Mouse (Mus musculus) left cerebral cortex, adult 8-10 months (tissue): ENCODE data around the gene Dnm1. TPM values are rescaled to one million over a fixed set of nuclear protein-coding genes. Genes with fewer than 3 reads are reported as not detected.

ENCODE experiments used
- DNase-seq, 2 experiments: peaks; one replicate each; pipeline ENCODE4 v3.0.0; 2022; ENCODE audit warnings: low spot score in 2 of 2
- microRNA-seq, 2 experiments: library from miRNA; unstranded; fragments of <30 nt; microRNA quantifications; one replicate each; pipeline ENCODE4 v1.2.0; 2022
- total RNA-seq, 4 experiments: library from RNA; stranded (reverse); gene quantifications; 2 replicates each; pipeline ENCODE4 v1.2.4; 2022

Gene Dnm1
- total RNA-seq, 4 experiments from 2014 or later = 1,127 to 1,189 (median 1,146) TPM

GRCm38 (mm10) chr2:32283986-32284385 lies 69.2 kb downstream of the Dnm1 start:
- DNase-seq = no peak

GRCm38 (mm10) chr2:32282727-32283126 lies 70.4 kb downstream of the Dnm1 start:
- no peak for DNase-seq

- no peak for DNase-seq
Measured at GRCm38 (mm10) chr2:32282289-32282688, 70.8 kb downstream of the Dnm1 start.

- DNase-seq = no peak
Measured at GRCm38 (mm10) chr2:32275823-32276222, 77.3 kb downstream of the Dnm1 start.

- no peak for DNase-seq
Measured at GRCm38 (mm10) chr2:32260635-32261034, 92.5 kb downstream of the Dnm1 start.

GRCm38 (mm10) chr2:32259657-32260417 lies 93.3 kb downstream of the Dnm1 start, which contains the start of gene Uck1:
Uck1 (minus strand) TSS chr2:32260159.
- peak; percentile 79 to 91 for DNase-seq

GRCm38 (mm10) chr2:32258887-32259533 lies 94.1 kb downstream of the Dnm1 start:
- DNase-seq = no peak

Small RNA genes within 50 kb of the gene (microRNA-seq; reads per million reads assigned to microRNA genes)
- 0 reads per million in 2 experiments for gene Gm23363
- gene Mir199b = 1.1 to 1.8 reads per million in 2 experiments

Other genes starting within 250 kb of the Dnm1 start
- gene Prrc2b, start 202.3 kb downstream of the Dnm1 start, total RNA-seq = 100 to 1,000 TPM; 248 to 277 (median 262) TPM
- gene Pomt1, start 116.7 kb downstream of the Dnm1 start, total RNA-seq = 10 to 100 TPM; 18.8 to 22.0 (median 19.8) TPM
- gene Uck1, start 93.2 kb downstream of the Dnm1 start, total RNA-seq = 10 to 100 TPM; 42.9 to 51.6 (median 49.4) TPM
- gene Golga2, start 66.0 kb downstream of the Dnm1 start, total RNA-seq = 10 to 100 TPM; 87.7 to 91.0 (median 89.3) TPM
- 100 to 1,000 TPM; 204 to 222 (median 213) TPM for gene Swi5, start 65.3 kb downstream of the Dnm1 start, total RNA-seq
- gene Ciz1, start 1.0 kb downstream of the Dnm1 start, total RNA-seq = 10 to 100 TPM; 65.8 to 82.5 (median 75.7) TPM
- 100 to 1,000 TPM; 226 to 280 (median 259) TPM for gene 1110008P14Rik, start 28.6 kb upstream of the Dnm1 start, total RNA-seq
- gene Lcn2, start 34.9 kb upstream of the Dnm1 start, total RNA-seq = under 1 TPM; 0.50 to 0.81 (median 0.63) TPM
- 10 to 100 TPM; 46.9 to 51.4 (median 49.9) TPM for gene Ptges2, start 42.6 kb upstream of the Dnm1 start, total RNA-seq
- 1 to 10 TPM; 3.8 to 4.1 (median 3.9) TPM for gene Naif1, start 97.1 kb upstream of the Dnm1 start, total RNA-seq
- 10 to 100 TPM; 56.5 to 66.1 (median 60.9) TPM for gene Slc25a25, start 98.1 kb upstream of the Dnm1 start, total RNA-seq
- gene Fam102a, start 182.0 kb upstream of the Dnm1 start, total RNA-seq = 10 to 100 TPM; 69.0 to 78.6 (median 70.5) TPM
- 10 to 100 TPM; 71.2 to 78.7 (median 72.8) TPM for gene Dpm2, start 217.5 kb upstream of the Dnm1 start, total RNA-seq
- gene Pip5kl1, start 221.5 kb upstream of the Dnm1 start, total RNA-seq = 10 to 100 TPM in 2 of 4 experiments, 1 to 10 TPM in 2; 9.3 to 11.0 (median 10.0) TPM
- gene 9430097D07Rik, start 222.3 kb upstream of the Dnm1 start, total RNA-seq = 1 to 10 TPM in 2 of 4 experiments, under 1 TPM in 2; 0.84 to 2.4 (median 1.1) TPM
- gene St6galnac4, start 233.8 kb upstream of the Dnm1 start, total RNA-seq = 10 to 100 TPM; 33.9 to 36.5 (median 34.8) TPM
- gene St6galnac6, start 246.4 kb upstream of the Dnm1 start, total RNA-seq = 100 to 1,000 TPM; 110 to 142 (median 119) TPM